Mouse (Mus musculus) cerebellum, postnatal 4 days (tissue): Measurements from ENCODE around the gene Peg12.
A peak's percentile ranks its signal among the peaks of the same experiment; 100 is the strongest.

Experiments used
- DNase-seq, 2 experiments: peaks; one replicate each; pipeline ENCODE4 v3.0.0; 2022; ENCODE audit warnings: low spot score in 2 of 2, mixed read lengths in 1 of 2

The Peg12 gene

DNA sequence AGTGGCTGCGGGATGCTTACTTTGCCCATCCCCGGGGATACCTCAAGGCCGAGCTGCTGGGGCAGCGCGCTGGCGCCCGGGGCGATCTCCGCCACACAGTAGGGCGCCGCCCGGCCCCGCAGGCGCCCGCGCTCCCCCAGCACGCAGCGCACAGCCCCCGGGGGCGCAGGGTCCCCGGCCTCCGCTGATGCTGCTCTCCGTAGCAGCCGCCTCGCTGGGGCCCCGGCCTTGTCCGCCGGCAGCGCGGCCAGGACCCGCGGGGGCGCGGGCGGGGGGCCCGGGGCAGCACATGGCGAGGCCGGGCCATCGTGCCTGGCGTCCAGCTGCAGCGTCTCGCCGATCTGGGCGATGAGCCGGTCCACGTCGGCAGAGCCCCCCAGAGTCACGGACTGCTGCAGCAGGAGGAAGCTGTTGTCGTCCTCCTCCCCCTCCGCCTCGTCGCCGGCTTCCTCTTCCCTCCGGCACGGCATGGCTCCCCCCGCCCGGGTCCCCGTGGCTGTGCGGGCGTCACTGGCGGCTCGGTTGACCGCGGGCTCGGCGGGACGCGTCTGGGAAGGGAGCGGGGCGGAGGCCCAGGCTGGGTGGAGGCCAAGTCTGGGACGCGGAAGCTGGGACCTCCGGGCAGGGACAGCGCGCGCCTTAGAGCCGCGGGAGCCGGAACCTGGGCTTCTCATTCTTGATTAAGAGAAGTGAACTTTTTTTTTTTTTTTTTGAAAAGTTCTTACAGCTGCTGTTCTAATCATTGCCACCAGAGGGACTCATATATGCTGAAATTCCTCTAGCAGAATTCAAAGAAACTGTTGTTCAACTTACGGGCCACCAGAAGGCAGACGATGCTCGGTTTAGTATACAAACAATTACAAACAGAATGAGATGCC is at the start of gene Peg12:
Gene Peg12, minus strand, starts transcription at position 633 of the 878 bp plus-strand sequence.
- DNase-seq, result peak; percentile 32 to 39

DNA sequence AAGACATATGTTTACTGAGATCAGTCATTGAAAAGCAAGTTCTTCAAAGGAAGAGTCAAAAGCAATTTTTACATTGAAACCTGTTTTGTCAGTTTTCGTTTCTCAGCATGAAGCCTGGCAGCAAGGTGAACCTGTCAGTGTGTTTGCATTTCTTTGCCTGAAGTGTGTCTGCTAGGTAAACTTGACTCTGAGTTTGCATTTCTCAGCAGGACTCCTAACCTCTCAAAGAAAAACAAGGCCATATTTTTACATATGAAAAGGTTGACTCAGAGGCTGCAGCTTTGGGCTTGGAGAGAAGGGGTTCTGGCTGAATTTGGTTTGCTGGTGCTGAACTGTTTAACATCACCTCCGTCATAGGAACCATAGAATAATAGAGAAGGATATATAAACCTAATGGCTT is 21.8 kb upstream of the Peg12 start:
- DNase-seq, result no peak

DNA sequence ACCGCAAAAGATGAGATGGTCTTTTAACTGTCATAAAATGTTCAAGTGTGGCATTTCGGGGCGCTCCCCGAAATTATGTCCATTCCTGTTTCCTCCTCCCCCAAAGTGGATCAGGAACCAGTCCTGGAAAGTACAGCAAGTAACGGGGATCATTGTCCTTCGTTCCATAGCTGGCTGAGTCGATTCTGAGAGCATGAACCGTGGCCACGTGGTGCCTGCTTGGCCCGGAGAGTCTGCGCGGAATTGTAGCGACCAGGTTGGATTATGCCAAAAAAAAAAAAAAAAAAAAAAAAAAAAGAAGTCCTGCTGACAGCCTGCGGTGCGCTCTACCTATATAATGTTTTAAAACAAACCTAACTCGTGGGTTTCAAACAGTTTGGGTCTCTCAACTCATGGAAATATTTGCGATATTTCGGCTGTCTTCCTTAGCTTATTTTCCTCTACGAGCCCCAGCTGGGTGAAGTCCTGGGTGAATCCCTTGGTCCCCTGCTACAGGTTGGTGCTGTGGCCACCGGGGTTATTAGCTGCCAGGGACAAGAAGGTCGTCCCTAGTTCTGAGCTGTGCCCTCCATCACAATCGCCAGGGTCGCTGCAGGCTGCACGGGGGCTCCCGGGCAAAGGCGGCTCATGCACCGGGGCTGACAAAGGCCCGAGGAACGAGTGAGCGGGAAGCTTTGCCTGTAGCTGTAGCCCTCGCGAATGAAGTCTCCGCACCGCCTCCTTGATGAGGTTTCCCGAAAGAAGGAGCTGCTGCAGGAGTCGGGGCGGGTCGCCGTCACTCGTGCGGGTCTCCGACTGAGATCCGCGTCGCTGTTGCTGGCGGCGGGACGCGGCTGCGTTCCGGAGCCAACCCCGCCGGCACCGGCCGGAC is 1.1 kb downstream of the Peg12 start:
- DNase-seq, result peak in 1 of 2 experiments; percentile 19

DNA sequence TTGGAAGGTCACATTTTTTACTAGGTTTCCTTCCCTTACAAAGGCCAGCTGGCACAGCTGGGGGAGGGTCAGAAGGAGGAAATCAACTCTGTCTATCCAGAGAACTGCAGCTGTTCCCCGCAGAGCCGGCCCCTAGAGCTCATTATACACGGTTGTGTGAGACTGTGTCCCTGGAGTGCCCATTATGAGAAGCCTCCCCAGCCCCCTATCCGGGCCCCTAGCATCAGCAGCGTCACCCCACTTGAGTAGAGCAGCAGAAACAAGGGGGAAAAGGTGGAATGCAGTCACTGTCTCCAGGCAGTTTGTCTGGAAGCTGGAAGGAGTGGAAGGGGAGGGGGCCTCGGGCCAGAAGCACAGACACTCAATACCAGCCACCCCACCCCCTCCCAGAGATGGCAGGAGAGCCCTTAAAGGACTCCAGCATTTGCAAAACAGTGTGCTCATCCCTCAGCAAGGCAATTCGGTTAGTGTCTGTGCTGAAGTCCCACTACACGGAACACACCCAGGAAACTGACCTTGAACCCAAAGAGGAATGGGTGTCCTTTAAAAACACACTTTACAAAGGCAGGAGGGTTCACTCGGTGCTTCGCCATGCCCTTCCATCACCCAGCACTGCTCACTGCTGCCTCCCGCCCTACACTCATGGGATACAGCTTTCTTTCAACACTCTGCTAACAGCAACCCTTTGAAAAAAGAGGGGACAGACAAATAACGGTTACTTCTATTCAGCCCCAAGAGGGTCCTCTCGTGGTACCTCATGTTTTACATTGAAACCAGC is 1.9 kb downstream of the Peg12 start:
- peak in 1 of 2 experiments; percentile 1 for DNase-seq

DNA sequence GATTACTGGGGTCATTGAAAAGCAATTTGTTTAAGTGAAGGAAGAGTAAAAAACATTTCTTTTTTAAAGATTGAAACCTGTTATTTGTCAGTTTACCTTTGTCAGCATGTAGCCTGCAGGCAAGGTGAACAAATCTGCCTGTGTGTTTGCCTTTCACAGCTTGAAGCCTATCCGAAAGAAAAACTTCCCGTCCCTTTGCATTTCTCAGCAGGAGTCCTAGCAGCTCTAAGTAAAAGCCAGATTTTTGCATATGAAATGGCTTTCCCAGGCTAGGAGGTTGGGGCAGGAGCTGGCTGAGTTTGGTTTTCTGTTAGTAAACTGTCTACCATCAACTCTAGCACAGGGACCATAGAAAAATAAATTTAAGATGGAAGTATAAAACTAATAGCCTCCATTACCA is 12.0 kb downstream of the Peg12 start:
- DNase-seq, result no peak

DNA sequence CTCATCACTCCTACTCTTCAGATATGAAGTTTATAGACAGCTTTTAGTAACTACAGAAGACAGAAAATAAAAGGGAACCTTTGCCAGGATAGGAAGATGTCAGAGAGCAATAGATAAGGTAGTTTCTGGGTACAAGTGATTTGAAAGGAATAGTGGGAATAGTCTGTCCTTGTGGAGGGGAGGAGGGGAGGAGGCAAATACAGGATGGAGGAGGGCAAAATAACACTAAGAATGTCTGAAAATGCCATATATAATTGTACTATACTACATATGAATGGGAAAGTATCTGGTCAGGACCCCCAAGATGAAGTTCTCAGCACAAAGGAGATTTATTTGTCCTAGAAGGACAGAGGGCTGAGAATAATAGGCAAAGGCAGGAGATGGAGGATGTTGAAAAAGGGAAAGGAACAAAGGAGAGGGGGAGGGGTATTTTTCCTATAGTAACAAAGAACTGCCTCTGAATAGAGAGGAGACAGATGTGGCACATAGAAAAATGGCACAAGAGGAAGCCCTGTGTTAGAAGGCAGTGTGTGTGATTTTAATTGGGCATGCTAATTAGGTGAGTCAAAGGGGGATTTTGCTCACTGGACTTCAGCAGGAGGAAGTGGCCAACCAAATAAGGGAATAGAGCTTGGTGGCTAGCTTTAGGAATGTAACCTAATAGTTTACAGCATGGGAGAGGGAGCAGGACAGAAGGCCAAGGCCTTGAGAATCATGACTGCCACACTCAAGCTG is 18.7 kb downstream of the Peg12 start:
- DNase-seq, result no peak

DNA sequence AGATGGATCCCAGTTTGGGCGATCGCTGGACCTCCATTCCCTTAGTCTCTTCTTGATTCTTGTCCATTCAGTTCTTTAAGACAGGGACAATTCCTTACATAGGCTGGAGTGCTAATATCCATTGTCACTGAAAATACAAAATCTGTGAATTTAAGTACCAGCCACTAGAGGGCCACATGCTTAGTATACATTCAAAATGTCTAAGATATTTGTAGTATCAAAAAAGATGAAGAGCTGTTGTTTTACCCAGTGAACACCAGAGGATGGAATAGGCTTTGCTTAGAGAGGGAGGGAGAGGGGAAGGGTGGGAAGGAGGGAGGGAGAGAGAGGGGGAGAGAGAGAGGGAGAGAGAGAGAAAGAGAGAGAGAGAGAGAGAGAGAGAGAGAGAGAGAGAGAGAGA is 27.9 kb downstream of the Peg12 start:
- no peak for DNase-seq

DNA sequence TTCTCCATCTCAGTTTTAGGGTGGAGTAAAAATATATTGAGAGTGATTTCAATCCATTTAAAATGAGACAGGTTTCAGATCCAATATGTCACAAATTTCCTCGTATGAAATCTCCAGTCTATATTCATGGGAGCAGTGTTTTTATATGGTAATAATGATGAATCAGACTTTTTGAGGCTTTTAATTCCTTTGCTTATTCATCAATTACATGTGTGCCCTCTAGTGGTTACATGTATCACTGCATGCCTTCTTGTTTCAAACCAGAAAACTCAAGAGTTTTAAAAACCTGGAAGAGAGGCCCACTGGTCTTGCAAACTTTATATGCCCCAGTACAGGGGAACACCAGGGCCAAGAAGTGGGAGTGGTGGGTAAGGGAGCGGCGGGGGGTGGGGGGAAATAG is 31.1 kb downstream of the Peg12 start:
- no peak for DNase-seq

DNA sequence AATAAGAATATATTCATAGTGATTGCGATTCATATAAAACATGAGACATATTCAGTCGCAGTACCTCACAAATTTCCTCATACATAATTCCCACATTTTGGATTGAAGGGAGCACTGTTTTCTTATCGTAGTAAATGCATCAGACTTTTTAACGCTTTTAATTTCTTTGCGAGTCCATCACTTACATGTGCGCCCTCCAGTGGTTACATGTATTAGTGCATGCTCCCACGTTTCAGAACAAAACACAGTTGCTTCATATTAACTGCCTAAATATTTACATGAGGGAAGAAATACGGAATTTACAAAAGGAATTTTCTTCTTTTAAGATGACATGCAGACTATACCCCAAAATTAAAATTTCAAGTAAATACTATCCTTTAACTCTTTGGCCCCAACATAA is 36.0 kb downstream of the Peg12 start:
- DNase-seq, result peak in 1 of 2 experiments; percentile 16

DNA sequence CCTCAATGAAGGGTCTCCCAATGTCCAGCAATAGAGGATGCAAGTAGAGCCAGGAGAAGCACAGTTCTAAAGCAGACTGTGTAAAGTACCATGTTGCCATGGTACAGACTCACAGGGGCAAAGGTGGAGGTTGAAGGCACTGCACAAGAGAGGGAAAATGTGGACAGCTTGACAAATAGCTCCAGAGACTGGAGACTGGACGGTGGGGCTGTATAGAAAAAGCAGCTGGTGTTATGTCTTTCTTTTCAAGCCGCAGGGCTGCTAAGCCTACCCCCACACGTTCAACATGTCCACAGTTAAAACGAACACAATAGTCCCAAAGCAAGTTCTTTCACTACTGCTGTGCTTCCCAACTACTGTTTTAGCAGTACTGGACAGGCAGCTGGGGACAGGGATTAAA is 41.1 kb downstream of the Peg12 start:
- DNase-seq, result no peak

DNA sequence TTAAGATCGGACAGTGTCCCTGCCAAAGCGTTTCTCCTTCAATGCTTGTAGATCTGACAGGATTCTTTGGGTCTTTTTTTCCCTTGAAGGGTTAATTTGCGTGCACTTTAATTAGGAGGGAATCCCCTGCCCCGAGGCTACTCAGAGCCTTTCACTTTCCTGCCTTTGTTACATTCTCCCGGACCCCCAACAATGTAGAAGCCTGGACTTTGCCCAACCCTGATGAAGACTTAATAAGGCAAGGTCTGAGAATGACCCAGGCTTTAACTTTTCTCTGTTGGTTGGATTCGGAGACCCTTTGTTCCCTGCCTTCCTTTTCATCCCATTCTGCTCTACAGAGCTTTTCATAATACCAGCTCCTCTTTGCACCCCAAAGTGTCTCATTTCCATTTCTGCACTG is 43.7 kb downstream of the Peg12 start:
- DNase-seq, result peak in 1 of 2 experiments; percentile 6

DNA sequence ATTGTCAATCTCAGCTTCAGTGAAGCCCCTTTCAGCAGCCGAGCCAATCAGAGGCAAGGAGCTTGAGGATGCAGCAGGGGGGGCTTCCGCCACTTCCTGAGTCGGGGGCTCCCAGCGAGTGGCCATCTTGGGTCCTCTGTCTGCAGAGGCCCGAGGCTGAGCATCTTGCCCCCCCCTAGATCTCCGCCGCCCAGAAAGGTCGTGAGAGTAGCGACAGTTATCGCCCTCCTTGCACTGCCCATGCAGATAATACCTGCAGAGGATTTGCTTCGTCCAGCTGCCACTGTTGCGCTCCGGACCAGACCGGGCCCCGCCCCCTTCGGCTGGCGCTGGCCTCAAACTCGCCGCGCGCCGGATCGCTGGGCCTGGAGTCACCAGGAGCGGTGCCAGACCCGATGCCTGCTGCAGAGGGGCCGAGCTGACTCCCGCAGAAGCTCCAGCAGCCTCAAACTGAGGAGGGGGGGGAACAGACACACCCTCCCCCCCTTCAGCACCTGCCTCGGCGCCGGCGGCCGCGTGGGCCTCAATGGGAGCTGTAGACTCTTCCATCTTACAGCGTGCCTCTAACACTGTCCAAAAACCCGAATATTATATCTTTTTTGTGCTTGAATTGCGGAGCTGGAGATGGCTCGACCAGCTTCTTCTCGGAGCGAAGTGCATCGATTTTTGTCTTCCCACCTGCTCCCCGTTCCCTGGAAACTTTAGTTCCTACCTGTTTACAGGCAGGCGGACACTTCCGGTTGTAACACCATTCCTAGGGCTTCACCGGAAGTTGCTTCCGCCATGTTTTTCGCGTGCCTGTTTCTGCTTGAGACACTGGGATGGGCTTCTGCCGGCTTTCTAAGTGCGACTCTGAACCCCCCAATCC is 44.6 kb downstream of the Peg12 start, which contains the start of gene Mkrn3:
Gene Mkrn3, minus strand, starts transcription at position 647 of the 868 bp plus-strand sequence.
- DNase-seq, result peak; percentile 51 to 85

DNA sequence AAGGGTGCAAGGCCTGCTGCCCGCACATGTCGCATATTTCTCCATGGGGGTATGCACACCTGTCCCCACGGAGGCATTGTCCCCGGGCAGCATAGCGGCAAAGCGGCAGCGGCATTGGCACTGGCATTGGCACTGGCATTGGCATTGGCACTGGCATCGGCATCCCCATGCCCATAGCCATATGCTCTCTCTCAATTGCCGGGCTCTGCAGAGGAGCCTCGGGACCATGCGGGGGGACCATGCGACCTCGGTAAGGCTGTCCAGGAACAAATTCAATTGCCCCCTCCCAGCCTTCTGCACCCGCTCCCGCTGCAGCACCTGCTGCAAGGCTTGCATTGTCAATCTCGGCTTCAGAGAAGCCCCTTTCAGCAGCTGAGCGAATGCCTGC is 45.2 kb downstream of the Peg12 start:
- no peak for DNase-seq

DNA sequence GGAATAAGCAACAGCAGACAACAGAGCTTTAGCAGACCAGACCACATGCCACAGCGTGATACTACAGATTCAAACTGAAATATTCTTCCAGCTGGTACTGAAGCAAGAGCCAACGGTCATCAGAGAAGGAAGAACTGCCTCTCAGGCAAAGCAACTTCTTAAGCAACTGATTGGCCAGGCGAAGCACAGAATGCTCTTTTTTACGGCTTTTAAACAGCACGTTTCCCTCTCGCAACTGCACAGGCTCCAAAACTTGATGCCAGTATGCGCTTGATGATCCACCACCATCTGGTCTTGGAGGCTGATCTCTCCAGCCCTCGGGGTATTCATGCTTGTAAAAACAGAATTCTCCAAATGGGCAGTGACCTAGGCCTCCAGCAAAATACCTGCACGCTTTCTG is 46.0 kb downstream of the Peg12 start:
- peak in 1 of 2 experiments; percentile 7 for DNase-seq

DNA sequence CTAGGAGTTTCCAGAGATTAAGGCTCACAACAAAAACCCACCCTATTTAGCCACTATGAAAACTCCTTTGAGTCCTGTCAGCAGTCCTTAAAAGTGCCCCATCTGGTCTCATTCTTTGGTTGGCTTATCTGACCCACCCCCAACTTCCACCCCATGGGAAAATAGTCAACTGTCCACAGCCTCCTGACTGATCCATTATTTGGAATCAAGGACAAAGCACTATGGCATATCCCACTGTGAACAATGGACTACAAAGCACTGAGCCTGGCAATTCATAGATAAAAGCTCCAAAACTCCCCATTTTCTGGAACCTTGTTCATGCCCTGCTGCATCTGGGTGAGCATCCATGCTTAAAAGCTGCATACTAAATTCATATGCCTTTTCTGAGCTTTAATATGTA is 48.1 kb downstream of the Peg12 start:
- DNase-seq, result no peak

DNA sequence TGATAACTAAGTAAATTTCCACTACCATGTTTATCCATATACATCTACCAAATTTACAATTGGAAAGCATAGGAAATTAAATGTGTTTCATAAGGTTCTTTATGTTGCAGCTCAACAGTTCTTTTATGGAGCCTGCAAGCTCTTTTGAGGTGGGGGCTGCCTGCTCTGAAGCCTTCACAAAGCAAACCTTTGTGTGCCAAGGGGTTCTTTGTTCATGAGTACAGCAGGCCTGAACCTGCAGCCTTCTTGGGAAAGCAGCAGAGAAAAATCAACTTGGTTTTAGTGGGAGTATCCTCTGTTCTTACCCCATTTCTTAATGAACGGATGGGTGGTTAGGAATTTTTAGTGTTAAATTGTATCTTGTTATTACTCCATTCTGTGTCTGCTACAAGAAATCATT is 49.1 kb downstream of the Peg12 start:
- DNase-seq, result no peak
